Mouse (Mus musculus): ENCODE measurements around the gene Cdh4.

DNA sequence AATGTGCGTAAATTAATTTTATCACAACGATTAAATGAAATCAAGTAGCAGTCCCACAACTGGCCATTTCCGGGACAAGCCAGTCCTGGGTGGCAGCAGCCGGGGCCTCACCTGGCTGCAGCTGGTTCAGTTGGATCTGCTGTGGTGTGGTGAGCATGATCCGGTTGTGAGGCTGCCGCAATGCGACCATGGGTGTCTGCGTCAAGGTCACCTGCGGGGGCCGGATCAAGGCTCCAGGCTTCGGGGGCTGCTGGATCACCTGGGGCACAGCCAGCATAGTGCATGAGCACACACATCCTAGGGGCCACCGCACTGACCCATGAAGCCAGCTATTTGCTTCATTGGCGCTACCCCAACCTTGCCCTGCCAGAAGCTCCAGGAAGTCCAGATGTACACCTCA is 486.9 kb downstream of the Cdh4 start:
- TF ChIP-seq CHD2 (IDR thresholded peaks at IDR 0.05; ENCODE audit: low read depth, low read length) (no peak), ZNF384 (IDR thresholded peaks at IDR 0.05; ENCODE audit: low read depth, low read length) (no peak), ZC3H11A (IDR thresholded peaks at IDR 0.05; ENCODE audit: borderline replicate concordance, low read depth, low read length) (no peak), MAFK (IDR thresholded peaks at IDR 0.05; ENCODE audit: insufficient read depth, low read depth, low read length) (no peak), HCFC1 (IDR thresholded peaks at IDR 0.05; ENCODE audit: borderline replicate concordance, insufficient read depth, low read length) (no peak)
